Mouse (Mus musculus): ENCODE data around the gene Arl3.

DNA sequence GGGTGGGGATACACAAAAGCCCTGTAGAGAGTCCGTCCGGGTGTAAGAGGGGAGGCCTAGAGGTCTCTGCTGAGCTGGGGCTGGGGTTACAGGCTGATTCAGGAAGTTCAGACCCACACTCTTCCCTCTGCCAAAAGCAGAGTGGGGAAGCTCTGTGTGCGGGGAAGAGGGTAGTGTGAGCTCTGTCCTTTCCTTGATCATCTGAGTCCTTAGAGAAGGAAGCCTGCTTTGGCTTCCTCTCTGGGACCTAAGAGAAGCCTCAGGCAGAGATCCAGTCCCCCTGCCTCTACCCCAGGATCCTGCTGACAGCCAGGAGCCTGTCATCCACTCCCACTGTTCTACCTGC lies 66.7 kb downstream of the Arl3 start:
- TF ChIP-seq CTCF (IDR thresholded peaks at IDR 0.05; ENCODE audit: low read depth) (no peak), EP300 (optimal IDR thresholded peaks at IDR 0.05) (no peak)

Data from stomach, postnatal 0 days (tissue).